Mouse (Mus musculus): ENCODE results near the gene Ager.

DNA sequence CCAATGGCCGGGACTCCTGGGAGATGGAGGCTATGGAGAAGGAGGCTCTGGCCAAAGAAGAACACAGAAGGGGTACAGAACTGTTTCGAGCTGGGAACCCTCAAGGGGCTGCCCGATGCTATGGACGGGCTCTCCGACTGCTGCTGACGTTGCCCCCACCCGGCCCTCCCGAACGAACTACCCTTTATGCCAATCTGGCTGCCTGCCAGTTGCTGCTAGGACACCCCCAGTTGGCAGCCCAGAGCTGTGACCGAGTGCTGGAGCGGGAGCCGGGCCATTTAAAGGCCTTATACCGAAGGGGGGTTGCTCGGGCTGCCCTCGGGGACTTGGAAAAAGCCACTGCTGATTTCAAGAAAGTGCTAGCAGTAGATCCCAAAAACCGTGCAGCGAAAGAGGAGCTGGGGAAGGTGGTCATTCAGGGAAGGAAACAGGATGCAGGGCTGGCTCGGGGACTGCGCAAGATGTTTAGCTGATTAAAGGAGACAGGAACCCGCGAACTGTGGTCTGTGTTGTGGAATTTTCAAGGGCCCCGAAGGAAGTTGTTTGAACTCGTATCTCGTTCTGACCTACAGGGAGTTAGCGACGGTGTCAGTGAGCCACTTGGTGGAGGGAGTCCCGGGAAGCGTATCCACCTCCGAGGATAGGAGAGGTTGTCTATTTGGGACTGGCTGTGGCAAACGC lies 48.3 kb downstream of the Ager start:
- no peak for TF ChIP-seq CTCF (IDR thresholded peaks at IDR 0.05; ENCODE audit: low read depth, low read length)
- TF ChIP-seq GATA1 (IDR thresholded peaks at IDR 0.05; ENCODE audit: borderline replicate concordance, low read length), result no peak
